Mouse (Mus musculus) kidney, postnatal 14 days (tissue): ENCODE results near the gene Ddit4.
A peak's percentile ranks its signal among the peaks of the same experiment; 100 is the strongest.
"Not testable (repeated sequence)": the region's sequence is repeated elsewhere in the genome, so short reads cannot be mapped to it uniquely, and the experiment has no call there.

Source experiments
- DNase-seq: peaks from one replicate; pipeline ENCODE4 v3.0.0; 2022; ENCODE audit warnings: mixed read lengths

The Ddit4 gene

DNA sequence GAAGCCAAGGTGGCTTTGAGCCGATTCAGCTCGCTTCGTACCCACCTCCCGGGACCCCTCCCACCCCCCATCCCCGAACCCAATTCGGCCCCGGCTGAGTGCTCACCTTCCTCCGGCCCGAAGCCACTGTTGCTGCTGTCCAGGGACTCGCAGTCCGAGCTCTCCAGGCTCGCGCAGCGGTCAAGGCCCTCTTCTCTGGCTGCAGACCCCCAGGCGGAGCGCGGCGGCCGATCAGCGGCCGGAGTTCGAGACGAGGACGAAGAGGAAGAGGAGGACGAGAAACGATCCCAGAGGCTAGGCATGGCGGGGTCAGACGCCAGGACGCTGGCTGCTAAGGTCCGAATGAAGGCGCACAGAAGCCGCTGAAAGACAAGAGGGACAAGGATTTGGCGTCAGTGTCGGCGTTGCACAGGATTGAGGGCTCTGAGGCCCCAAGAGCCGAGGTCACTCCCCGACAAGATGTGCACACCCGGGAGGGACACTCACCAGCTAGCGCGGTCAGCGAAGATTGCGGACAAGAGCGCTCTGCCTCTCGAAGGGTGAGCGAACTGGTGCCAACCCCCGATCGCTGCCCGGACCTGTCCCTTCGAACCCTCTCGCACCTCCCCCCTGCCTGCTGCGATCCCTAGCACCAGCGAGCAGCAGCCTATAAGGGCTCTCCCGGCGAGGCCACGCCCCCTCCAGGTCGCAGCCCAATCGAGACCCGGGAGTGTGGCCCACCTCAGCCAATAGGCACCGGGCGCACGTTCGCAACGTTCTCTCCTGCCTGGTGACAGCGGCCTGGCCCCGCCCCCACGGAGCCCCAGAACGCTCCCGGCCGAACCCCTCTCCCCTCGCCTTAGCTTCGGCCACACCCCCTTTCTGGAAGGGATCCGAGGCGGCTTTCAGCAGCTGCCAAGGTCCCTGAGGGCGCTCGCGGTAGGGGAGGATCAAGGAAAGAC lies at the start of gene Ddit4:
TSS of gene Ddit4 (minus strand) at position 624 of the 941 bp plus-strand sequence.
- peak; percentile 100 for DNase-seq

DNA sequence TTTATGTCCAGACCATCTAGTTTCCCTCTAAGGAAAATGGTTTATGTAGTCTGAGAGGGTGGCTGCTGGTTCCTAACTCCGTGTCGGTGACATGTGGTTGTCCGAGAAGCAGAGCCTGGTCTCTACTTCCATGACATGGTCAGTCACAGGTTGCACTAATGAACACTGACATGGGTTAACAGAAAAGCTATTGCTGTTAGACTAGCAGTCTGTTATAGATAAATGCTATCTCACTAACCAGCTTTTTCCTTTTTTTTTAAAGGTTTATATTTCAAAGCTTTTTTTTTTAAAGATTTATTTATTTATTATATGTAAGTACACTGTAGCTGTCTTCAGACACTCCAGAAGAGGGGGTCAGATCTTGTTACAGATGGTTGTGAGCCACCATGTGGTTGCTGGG lies 47.4 kb upstream of the Ddit4 start:
- DNase-seq = no peak

DNA sequence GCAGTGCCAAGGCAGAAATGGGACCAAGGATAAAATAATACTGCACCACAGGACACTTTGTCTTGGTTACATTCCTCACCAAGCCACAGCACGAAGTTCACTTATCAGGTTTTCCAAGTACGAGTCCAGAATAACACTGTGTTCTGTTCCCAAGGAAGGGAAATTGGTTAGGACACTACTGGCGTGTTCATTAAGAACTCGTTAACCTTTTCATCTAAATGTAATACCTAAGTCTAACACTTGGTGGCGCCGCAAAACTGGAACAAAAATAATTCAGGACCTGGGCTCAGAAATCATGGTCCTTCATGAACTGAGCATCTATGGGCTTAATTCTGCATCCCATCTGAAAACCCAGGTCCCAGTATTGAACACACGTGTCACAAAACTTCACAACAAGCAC lies 46.0 kb upstream of the Ddit4 start:
- peak; percentile 78 for DNase-seq

DNA sequence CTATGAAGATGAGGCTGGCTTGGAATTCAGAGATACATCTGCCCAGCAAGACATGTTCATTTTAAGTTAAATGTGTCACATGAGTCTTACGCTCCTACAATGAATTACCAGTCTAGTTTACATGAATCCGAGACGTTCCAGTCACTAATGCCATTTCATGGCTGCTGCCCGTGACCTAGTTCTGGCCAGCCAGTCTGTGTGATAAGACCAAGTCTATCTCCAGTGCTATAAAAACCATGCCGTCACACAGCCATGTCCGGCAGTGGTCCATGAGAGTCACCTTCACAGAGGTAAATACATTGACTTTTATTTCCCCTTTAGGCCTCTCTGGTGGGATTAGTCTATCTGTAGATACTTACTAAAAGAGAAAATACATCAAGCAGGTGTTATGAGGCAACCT lies 44.3 kb upstream of the Ddit4 start:
- DNase-seq = no peak

DNA sequence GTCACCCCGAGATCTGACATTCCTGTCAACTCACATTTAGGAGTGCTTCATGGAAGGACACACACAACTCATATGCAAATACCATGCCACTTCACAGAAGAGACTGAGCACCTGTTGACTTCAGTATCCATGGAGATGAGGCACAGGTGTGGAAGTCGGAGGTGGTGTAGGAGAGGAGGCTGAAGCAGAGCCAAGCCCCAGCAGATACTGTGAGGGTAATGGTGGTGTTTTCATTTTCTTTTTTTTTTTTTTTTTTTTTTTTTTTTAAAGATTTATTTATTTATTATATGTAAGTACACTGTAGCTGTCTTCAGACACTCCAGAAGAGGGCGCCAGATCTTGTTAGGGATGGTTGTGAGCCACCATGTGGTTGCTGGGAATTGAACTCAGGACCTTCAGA lies 42.2 kb upstream of the Ddit4 start:
- not testable (repeated sequence) for DNase-seq

DNA sequence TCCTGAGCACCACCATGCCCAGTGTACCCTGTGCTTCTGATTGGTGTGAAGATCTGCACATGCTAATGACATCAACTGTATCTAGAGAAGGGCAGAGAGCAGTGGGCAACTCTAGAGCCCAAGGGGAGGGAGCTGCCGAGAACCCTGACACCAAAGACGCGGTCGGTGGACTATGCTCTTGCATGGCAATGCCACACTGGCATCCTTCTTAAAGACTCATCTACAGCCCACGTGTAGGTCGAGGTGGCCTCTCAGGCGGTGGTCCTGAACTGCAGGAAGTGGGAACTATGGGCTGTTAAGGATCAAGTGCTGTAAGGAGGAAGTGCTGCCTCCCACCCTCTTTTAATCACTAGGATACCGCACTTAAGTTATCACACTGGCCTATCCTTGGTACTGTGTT lies 40.4 kb upstream of the Ddit4 start:
- DNase-seq = no peak

DNA sequence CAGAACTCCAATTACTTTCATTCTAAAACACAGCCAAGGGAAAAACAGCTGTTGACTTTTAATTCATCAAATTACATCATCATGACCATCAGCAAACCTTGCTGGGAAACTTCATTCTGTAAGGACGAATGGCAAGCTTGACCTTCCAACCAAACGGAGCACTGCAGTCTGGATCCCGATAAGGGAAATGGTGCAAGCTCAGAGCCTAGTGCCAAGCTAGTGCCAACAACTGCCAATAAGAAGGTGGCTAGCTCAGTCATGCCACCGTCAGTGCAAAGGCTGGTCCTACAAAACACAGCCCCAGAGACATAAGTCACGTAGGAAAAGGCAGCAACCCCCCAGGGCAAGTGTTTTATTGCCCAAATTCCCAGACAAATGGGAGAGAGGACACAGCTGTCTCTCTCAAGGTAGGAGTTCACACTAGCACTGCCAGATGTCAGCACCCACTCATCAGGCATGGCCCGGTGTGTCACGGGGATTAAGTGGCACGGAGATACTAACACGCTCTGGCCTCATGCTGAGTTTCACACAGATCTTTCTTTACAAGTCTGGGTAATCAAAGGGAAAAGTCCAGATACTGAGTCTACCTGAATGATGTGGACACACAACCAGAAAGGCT lies 39.7 kb upstream of the Ddit4 start:
- DNase-seq = no peak

DNA sequence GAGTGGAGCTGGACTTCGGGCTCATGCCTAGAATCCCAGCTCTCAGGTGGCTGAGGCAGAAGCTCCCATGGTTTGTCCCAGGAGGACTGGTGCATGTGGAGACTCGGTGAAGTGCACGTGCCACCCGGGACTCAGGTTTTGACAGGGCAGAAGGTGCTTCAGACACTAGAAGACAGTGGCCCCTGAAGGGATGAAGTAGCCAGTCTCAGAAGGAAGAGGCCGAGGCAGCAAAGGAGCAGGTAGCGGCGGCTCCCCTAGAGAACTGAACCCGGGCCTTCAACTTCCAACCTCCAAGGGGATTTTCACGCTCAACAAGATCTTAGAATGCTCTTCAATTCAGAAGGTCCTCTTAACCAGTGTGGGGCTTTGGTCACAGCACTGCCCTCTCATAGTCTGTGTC lies 38.8 kb upstream of the Ddit4 start:
- DNase-seq = no peak

DNA sequence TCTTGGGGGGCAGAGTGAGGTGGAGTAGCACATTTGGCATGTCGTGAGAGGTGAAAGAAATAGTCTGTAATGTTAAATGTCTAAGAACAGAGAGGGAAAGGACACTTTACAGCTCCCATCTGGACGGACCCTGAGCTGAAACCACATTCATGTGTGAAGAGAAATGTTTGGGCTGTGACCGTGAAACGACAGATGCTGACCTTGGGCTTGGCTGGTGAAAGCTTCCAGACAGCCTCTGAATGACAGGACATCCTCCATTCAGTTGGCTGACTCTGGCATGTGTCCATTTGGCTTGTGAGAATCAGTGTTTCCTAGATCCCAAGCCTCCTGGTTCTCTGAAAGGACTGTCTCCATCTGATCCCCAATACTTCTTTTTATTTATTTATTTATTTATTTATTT lies 36.4 kb upstream of the Ddit4 start:
- DNase-seq = no peak

DNA sequence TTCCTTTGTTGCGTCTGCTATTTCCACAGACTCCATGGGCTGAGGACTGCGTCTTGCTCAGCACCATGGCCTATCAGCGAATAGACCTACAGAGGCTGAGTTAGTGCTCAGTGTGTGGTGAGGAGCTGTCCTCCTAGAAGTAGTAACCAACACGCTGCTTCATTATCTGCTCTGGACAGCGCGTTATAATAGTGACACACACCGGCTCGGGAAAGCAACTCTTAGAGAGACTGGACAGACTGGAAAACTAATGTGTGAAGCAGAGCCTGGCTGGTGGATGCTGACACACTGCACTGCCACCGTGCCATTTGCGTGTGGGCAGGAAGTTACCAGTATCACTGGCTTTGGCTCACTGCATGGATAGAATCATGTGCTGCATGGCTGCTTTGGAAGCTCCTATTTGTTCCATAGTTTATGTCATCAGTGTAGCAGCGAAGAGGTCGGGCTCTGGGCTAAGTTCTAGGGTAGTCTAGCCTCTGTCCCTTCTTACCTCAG lies 30.8 kb upstream of the Ddit4 start:
- no peak for DNase-seq

DNA sequence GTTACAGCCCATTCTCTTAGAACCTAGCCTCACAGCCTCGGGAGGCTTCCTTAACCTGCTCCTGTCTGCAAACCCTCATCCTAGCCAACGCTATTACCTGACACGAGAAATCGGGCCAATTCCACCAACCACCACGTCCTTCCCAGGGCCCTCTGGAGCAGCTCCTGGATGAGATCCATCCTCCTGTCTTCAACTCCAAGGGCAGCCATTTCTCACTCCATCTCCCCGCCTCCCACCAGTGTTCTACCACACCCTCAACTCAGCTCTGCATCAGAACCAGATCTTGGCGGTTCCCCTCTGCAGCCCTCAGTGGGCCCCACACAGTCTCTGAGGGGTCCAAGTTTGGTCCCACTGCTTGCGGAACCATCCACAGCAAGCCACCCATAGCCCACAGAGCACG lies 30.2 kb upstream of the Ddit4 start:
- DNase-seq = no peak

DNA sequence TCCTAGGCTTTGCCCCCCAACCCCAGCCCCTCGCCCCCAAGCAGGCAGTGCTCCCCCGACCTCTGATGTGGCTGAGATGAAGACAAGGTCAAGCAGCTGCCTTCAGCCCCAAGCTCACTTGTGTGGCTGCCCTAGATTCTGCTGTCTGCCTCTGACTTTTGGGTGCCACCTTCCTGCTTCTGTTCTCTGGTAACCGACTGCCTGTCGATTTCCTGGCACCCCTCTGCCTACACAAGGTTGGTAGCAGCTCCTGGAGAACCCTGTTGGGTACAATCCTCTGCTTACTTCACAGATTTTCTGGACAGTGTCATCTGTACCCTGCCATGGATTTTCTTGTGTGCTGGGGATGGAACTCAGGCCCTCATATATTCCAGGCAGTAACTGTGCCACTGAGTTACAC lies 29.7 kb upstream of the Ddit4 start:
- DNase-seq = no peak

DNA sequence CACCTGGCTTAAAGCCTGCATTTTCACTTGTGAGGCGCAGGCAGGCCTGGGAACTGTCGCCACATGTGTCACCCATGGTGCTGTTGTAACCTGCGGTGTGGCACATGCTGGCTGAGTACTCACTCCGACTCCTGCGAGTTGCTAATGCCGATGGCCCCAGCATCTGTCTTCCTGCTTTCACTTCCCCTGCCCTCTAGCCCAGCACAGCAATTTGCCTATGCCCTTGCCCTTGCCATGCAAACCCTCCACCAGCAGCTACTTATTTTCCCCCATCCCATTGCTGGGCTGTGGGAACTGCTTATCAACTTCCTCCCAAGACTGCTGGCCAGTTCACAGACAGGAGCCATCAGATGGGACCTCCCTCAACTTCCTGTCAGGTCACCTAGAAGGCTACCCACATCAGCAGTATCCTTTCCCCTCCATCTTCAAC lies 29.2 kb upstream of the Ddit4 start:
- DNase-seq = peak; percentile 48

DNA sequence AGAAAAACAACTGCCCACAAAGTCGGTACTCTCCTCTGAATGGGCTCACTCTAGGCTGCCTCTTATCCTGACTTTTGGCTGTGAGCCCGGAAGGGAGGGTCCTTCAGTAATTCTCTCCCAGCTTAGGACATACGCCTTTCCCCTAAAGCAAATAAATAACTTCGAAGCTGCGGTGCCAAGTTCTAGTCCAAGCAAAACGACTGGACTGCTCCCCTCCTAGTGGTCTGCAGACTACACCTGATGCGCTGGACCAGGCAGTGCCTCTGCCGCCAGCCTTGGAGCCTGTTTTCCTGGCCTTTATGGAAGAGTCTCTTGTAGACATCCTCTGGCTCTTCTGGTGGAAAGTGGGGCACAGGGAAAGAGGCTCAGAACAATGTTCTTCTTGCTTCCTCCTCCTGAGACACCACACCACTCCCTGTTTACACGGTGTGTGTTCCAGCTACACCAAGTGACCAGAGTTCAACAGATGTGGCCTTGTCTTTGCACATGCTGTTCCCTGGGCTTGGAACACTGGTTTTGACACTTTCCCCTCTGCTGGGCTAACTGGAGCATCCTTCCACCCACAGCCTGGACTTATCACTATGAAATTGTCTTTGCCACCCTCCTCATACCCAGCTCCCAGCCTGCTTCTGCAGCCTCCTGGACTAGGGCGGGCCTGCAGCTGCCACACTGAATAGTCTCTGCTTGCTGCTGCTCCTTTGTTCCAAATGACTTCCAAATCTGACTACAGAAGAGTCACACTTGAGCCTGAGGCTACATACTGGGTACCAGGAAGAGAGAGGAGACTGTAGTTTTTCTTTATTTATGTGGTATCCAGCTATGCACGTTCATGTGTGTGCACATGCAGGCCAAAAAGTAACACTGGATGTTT lies 27.5 kb upstream of the Ddit4 start:
- peak; percentile 94 for DNase-seq

DNA sequence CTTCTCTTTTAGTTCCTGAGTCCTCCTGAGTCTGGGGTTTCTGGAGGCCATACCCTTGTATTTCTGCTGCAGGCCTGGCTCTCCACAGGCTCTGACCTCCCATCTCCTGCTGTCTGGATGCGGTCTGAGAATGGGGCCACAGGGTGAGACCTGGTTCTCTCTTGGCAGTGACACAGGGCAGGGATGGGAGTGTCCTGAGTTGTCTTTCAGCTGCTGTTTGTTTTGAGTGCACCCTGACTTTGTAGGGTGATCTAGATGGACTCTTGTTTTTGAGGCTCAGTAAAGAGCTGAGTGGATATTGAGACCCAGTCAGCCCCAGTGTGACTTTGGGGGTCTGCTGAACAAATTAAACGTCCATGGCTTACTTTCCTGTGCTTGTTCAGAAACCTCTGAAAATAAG lies 26.8 kb upstream of the Ddit4 start:
- no peak for DNase-seq

DNA sequence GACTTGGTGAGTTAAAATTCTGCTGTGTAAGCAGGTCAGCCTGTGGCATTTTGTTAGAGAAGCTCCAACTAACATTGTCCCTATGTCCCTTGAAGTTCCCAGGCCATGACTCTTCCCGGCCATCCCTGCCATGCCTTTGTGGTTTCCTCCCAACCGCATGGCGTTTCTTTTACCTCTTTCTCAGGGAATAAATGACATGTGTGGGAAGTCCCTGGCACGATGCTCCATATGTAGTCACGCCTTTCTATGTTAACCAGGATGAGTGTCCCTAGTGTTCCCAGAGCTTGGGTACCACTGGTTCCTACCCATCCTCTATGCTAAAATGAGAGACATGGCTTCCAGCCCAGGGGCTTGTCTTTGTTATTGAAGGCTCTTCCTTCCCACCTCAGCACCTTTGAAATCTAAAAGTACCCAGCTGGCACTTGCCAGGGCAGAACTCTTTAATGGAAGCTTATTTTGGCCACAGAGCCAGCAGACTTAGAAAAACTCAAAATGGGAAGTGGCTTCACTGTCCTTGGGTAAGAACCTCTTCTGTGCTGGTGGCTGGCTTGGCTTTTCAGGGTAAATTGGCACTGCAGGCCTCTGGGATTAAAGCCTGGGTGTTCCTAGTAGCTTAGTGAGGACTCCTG lies 26.2 kb upstream of the Ddit4 start:
- no peak for DNase-seq

DNA sequence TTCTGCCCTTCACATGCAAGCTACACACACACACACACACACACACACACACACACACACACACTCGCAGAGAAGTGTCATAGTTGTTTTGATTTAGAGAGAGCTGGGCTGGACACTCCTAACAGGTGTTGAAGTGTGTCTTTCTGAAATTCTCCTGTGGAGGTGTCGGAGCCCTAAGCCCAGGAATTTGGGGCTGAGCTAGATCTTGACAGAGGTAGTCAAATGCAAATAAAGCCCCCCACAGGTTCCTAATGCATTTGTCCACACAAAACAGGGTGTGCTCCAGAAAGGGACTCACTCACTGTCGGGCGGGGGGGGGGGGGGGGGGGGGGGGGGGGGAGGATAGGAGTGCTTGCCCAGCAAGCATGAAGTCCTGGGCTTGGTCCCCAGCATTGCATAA lies 25.5 kb upstream of the Ddit4 start:
- no peak for DNase-seq

DNA sequence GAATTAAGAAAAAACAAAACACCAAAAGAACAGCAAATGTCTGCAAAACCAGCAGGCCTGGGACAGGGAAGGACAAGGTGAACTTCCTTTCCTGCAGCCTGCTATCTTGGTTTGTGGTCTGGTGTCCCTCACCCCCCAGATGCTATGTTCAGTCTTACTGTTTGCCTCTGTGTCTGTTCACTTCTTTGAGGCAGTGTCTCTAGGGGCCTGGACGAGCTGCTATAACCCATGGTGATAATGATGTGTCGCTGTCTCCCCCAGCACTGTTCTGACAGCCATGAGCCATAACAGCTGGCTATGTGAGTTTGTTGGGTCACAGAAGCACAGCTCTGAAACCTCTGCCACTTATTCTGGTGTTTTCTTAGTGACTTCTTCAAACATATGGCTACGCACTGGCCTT lies 23.2 kb upstream of the Ddit4 start:
- peak; percentile 66 for DNase-seq

DNA sequence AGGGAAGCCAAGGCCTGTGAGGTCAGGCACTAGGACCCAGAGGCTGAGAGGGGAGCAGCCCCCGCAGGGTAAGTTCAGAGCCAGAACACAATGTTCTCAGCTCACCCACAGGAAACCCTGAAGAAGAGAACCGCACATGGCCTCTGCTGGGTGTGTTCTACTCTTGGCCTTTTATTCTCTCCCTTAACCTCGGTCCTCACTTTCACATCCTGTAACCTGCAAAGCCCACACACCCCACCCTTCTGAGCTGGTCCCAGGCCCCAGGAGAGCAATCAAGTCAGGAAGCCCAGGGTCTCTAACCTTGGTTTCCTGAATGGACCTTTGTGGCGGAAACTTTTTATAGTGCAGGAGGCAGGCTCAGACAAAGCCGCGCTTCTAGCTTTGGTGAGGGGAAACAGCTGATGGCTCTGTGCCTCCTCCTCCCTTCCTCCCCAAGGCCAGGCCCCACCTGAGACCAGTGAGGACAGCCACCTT lies 22.6 kb upstream of the Ddit4 start:
- DNase-seq = peak; percentile 86

DNA sequence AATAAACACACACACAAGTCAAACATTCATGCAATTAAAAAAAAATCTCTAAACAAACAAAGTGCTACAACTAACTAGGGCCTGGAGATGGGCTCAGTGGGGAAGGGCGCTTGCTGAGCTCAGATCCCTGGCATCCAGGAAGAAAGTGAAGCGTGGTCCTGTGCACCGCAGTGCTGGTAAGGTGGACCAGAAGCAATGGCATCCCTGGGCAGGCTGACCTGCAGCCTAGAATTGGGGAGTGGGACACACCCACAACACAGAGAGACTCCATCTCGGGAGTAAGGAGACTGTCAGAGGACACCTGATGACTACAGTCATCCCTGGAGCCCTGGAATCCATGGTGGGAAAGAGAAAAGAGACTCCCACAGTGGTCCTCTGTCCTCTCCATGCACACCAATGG lies 21.8 kb upstream of the Ddit4 start:
- DNase-seq = no peak

DNA sequence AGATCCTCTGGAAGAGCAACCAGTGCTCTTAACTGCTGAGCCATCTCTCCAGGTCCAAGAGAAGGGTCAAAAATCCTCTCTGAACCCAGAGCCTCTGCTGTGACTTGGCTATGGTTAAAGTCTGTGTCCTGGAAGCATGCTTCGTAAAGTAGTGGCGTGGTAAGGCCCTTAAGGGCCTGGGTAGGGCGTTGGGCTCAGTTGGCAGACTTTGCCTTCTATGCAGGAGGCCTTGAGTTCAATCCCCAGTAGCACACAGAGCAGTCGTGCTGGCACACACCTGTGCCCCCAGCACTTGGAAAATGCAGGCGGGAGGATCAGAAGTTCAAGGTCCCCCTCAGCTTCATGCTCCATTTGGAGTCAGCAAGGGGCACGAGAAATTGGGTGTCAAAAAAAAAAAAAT lies 21.4 kb upstream of the Ddit4 start:
- no peak for DNase-seq

DNA sequence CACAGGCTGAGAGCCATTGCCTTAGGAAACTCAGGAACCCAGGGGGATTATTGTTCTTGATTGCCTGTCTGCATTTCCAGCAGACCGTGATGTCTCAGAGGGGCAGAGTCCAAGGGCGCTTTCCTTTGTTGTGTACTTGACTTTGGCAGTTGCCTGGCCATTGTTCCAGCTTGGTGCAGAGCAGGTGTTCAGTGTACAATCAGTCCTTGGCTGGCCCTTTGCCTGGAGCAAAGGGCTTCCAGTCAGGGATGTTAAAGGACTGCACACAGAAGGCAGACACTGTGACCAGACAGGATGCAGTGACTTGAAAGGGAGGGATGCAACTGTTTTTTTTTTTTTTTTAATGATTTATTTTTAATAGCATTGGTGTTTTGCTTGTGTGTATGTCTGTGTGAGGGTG lies 20.9 kb upstream of the Ddit4 start:
- DNase-seq = peak; percentile 86

DNA sequence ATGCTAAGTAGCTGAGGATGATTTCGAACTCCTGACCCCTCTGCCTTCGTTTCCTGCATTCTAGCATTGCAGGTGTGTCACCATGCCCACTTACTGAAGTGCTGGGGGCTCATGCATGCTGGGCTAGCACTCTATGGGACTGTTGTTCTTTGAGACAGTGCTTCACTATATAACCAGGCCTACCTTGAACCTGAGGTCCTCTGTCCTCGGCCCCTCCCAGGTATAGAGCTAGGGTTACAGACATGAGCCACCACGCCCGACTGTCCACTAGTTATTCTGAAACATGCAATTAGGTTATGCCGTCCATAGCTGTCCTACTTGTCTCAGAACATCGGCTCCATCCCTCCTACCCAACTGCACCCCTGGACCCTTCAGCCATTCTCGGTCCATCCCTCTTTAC lies 20.2 kb upstream of the Ddit4 start:
- DNase-seq = no peak
